Mouse (Mus musculus): ENCODE results near the gene Vamp9. TPM values are rescaled to one million over a fixed set of nuclear protein-coding genes. Genes with fewer than 3 reads are reported as not detected.

Vamp9 gene
- polyA plus RNA-seq (2012; rRNA removed) = not detected in 2 replicates

GRCm38 (mm10) chr5:99906181-99906956 lies at the start of gene Vamp9:
Vamp9 (plus strand) TSS chr5:99906254.

GRCm38 (mm10) chr5:99978699-99979442 lies 72.8 kb downstream of the Vamp9 start, which contains the start of the genes Hnrnpd and 4930524J08Rik:
Hnrnpd (minus strand) TSS chr5:99978938.
4930524J08Rik (plus strand) TSS chr5:99979061.

Other genes starting within 250 kb of the Vamp9 start
- gene Rasgef1b, start 177.2 kb upstream of the Vamp9 start, polyA plus RNA-seq (2012; rRNA removed) = 2.4 and 3.2 TPM in 2 replicates
- gene Hnrnpd, start 72.7 kb downstream of the Vamp9 start, polyA plus RNA-seq (2012; rRNA removed) = 182 and 183 TPM in 2 replicates
- gene 4930524J08Rik, start 72.8 kb downstream of the Vamp9 start, polyA plus RNA-seq (2012; rRNA removed) = 1.4 and 1.6 TPM in 2 replicates
- gene Hnrnpdl, start 133.4 kb downstream of the Vamp9 start, polyA plus RNA-seq (2012; rRNA removed) = 133 and 136 TPM in 2 replicates
- gene Enoph1, start 133.7 kb downstream of the Vamp9 start, polyA plus RNA-seq (2012; rRNA removed) = 12.1 and 14.9 TPM in 2 replicates